Mouse (Mus musculus) embryonic facial prominence, embryonic 10.5 days (tissue): ENCODE data around the gene Ece2. TPM values are rescaled to one million over a fixed set of nuclear protein-coding genes. Genes with fewer than 3 reads are reported as not detected.

Experiments
- DNase-seq: peaks from one replicate; pipeline ENCODE4 v3.0.0-alpha.2; 2017; ENCODE audit warnings: low spot score
- H3K27ac ChIP-seq: fragments of 300-500 bp; sonication (generic); replicated peaks from 2 replicates; pipeline ENCODE4 v1.5.1; 2016; ENCODE audit warnings: mild to moderate bottlenecking
- H3K27me3 ChIP-seq: fragments of 300-500 bp; sonication (generic); replicated peaks from 2 replicates; pipeline ENCODE4 v1.6.1; 2016; ENCODE audit warnings: low read depth, mild to moderate bottlenecking; ENCODE audit not compliant: poor library complexity, severe bottlenecking
- H3K36me3 ChIP-seq: fragments of 300-500 bp; sonication (generic); replicated peaks from 2 replicates; pipeline ENCODE4 v1.6.1; 2016; ENCODE audit warnings: mild to moderate bottlenecking, moderate library complexity
- H3K4me1 ChIP-seq: fragments of 300-500 bp; sonication (generic); 2 replicates; pipeline ENCODE4 v1.6.1; 2016
- H3K4me3 ChIP-seq: fragments of 300-500 bp; sonication (generic); 2 replicates; pipeline ENCODE4 v1.5.1; 2016; ENCODE audit warnings: mild to moderate bottlenecking, moderate library complexity
- H3K9me3 ChIP-seq: fragments of 300-500 bp; sonication (generic); 2 replicates; pipeline ENCODE4 v1.6.1; 2016; ENCODE audit warnings: mild to moderate bottlenecking
- WGBS: fragments of 180-500 bp; shearing (Covaris S2); methylation state at CpG from one replicate; pipeline ENCODE4 v1.1.7; 2016; 5-methylcytosine and 5-hydroxymethylcytosine counted together
- polyA plus RNA-seq: library from polyadenylated mRNA; unstranded; fragments of >200 nt; fragmentation: Nextera tagmentation; extraction: Ambion mirVana; gene quantifications from 2 replicates; pipeline ENCODE4 v1.2.1, GENCODE M21; 2016

The Ece2 gene
- polyA plus RNA-seq, 1 experiment from 2014 or later: 4.1 TPM

DNA sequence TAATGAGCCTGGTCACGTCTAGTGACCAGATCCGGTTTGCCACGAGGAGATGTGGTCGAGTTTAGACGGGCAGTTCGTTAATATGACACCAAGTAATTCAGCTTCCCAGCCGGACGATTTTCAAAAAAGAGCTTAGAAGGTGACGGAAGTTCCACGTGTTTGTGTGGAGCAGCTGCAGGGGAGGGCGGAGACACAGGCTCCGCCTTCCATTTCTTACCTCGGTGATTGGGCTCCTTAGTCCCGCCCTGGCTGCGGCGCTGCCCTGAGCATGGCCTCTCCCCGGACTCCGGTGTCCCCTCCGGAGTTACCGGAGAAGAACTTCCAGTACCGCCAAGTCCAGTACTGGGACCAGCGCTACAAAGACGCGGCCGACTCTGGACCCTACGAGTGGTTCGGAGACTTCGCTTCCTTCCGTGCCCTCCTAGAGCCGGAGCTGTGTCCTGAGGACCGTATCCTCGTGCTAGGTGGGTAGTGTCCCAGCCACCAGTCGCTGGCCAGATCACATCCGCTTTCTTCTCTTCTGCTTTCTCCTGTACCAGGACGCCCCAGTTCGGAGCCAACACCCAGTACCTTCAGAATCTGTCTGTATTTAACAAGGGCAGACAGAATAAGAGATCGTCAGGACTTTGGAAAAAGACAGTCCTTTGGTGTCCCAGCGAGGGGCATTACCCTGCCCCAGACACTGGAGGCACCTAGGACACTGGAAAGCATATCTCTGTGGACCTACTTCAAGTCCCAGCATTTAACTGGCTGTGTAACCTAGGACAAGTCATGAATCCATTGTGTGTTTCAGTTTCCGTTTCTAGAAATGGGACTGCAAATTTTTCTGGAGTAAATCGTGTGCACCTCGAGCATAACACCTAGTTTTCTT, 18.0 kb upstream of the Ece2 start, which contains the start of the genes Eef1akmt4, Gm49333 and Alg3:
Gene Eef1akmt4, plus strand, starts transcription at position 237 of the 871 bp plus-strand sequence.
Gene Gm49333, plus strand, starts transcription at position 254 of the 871 bp plus-strand sequence.
Gene Alg3, minus strand, starts transcription at position 379 of the 871 bp plus-strand sequence.
- peak within 1 kb of the TSS; percentile 95 for H3K27ac ChIP-seq
- H3K4me1 ChIP-seq: peaks cover 28% of the 10 kb centered on the region
- no peaks in the 10 kb centered on the region for H3K27me3 ChIP-seq
- H3K4me3 ChIP-seq: peak within 1 kb of the TSS; percentile 88
- H3K9me3 ChIP-seq: no peaks in the 10 kb centered on the region
- peak; percentile 91 for DNase-seq
- peaks cover 28% of the 10 kb centered on the region for H3K36me3 ChIP-seq
- 2% methylated on average over 41 of the region's 41 CpGs for WGBS

DNA sequence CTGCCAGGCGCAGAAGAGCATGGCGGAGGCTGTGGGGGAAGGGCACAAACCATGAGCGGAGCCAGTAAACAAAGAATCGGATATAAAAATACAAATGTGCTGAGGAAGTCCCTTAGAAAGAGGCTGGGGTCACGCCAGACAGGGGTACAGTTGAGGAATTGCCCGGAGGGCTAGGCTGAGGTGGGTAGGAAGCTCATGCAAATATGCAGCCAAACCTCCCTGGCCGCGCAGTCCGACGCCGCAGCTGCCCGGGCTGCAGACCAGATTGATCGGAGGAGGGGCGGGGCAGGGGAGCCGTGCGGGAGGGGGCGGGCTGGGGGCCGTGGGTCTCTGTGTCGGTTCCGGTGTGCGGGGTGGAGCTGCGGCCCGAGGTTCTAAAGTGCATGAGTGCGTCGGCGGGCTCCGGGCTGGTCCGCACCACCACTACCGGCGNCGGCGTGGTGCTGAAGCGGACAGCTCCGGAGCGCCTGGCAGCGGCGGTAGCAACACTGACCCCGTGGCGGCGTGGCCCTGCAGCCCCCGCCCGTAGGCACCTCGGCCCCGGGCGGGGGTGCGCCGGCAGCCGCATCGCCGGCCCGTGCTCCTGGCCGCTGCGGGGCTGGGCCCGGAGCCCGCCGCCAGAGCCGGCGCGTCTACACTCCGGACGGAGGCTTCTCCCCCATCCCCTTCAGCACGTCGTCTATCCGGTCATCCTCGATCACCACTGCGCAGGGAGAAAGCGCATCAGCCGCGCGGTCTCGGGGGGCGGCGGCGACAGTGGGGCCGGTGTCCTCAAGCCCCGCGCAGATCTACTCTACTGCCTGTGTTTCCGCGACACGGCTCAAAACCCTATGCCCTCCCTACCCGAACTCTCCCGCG, 9.9 kb upstream of the Ece2 start:
- H3K27ac ChIP-seq: no peak overlapping the region; the same call in 1 of the 2 replicates
- WGBS: 2% methylated on average over 82 of the region's 83 CpGs
- H3K27me3 ChIP-seq: peaks cover 47% of the 10 kb centered on the region

DNA sequence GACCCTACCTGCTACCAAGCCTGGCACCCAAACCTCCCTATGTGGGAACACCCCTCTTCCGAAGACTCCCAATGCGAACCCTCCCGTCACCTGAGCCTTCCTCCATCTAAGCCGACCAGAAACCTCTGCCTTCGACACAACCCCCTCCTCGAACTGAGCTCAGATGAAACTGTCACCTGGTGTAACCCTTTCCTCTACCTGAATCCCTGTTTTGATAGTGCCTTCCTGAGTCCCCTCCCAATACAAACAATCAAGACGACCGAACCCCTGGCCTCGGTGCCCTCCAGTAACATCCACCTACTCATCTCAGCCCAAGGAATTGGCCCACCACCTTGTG, 9.3 kb upstream of the Ece2 start:
- peaks cover 12% of the 10 kb centered on the region for H3K36me3 ChIP-seq
- no peak for DNase-seq
- 0% methylated on average over 9 of the region's 9 CpGs for WGBS
- H3K27ac ChIP-seq: peak overlapping the region; percentile 89
- H3K4me3 ChIP-seq: peak overlapping the region; percentile 78
- peaks cover 47% of the 10 kb centered on the region for H3K27me3 ChIP-seq
- H3K4me1 ChIP-seq: peaks cover 37% of the 10 kb centered on the region
- no peaks in the 10 kb centered on the region for H3K9me3 ChIP-seq

More for the DNA sequence above, 9.9 kb upstream of the Ece2 start:
- peak; percentile 76 for DNase-seq
- peaks cover 12% of the 10 kb centered on the region for H3K36me3 ChIP-seq
- no peaks in the 10 kb centered on the region for H3K9me3 ChIP-seq
- peak overlapping the region; percentile 78 for H3K4me3 ChIP-seq
- H3K4me1 ChIP-seq: peaks cover 37% of the 10 kb centered on the region

DNA sequence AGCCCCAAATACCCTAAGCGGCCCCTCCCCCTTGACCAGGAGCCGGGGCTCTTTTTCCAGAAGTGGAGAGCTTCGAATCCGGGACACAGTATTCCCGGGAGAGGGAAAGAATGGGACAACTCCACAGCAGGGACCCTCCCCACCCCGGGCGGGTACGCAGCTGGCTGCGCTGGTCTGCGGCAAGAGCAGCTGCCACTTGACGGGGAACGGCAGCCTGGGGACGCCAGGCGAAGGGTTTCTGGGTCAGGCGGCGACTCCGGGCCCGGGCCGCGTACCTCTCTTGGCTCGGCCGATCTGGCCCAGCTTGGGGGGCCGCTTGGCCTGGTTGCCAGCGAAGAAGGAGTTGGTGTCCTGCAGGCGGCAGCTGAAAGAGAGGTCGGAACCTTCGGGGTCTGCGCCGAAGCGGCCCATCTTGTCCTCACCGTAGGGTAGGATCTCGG, 8.9 kb upstream of the Ece2 start:
- Histone ChIP-seq H3K9me3 (no peaks in the 10 kb centered on the region), H3K4me3 (peak overlapping the region; percentile 78), H3K27ac (peak overlapping the region; percentile 89), H3K4me1 (peaks cover 37% of the 10 kb centered on the region), H3K36me3 (peaks cover 12% of the 10 kb centered on the region), H3K27me3 (peaks cover 47% of the 10 kb centered on the region)
- WGBS: under 1% methylated on average over 32 of the region's 32 CpGs
- DNase-seq: peak; percentile 70

DNA sequence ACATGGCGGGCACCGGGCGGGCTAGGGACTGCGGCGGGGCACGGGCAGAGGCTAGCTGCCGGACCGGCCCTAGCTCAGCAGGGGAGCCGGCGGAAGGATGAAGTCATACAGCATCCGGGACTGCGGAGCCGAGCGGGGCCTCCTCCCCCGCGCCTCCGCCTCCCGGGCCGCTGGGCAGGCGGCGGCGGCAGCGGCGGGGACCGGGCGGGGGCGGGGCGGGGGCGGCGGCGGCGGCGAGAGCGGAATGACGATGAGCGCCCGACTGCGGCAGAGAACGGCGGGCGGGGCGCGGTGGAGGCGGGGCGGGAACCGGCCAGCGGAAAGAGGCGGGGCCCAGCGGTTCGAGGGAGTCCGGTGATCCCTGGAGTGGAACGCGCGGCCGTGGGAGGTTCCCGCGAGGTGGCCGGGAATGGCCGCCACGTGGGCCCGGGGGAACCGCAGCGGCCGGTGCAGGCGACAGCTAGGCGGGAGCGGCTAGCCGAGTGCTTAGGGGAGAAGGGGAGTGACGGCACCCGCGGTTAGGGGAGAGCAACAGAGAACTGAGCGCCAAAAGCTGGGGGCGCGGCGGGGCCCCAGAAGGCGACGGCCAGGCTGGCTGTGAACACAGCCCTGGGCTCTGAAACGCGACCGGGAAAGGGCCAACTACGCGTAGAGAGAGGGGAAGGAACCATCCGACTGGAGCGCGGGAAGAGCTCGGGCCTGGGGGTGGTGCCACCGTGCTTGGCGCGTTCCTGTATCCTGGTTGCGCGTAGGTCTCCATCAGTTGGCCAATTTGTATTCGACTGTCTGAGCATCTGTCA, 8.2 kb upstream of the Ece2 start, which contains the start of gene Camk2n2:
Gene Camk2n2, minus strand, starts transcription at position 97 of the 800 bp plus-strand sequence.
- peak; percentile 75 for DNase-seq
- WGBS: under 1% methylated on average over 86 of the region's 92 CpGs
- peaks cover 47% of the 10 kb centered on the region for H3K27me3 ChIP-seq
- H3K27ac ChIP-seq: peak within 1 kb of the TSS; percentile 89
- peaks cover 37% of the 10 kb centered on the region for H3K4me1 ChIP-seq
- no peaks in the 10 kb centered on the region for H3K9me3 ChIP-seq
- peaks cover 12% of the 10 kb centered on the region for H3K36me3 ChIP-seq
- H3K4me3 ChIP-seq: peak within 1 kb of the TSS; percentile 78

DNA sequence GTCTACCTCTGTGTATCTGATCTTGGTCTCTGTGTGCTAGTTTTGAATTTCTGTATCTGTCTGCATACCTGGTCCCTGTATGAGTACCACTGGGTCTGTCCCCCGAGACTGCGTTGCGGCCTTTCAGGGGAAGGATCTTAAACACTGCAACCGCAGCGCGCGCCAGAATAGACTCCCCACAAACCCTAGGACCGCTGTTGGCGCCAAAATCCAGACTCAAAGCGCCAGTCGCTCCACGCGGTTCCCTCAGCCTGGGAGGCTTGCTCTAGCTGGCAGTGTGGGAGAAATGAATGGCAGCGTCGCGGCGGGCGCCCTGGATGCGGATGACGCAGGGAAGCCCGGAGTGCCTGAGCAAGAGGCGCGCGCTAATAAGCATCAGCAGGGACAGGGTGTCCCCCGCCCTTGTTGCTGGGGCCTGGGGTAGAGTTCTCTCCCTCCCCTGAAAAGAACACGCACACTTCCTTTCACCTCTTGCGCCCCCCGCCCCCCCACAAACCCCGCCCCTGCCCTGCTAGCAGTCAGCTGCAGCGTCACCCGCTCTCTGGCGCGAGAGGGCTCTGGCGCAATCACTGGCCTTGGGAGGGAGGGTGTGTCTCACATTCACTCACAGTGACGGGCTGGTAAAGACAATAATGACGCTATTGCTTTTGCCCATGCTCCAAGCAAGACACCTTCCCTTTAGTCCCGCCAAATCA, 7.5 kb upstream of the Ece2 start:
- Histone ChIP-seq H3K4me3 (peak overlapping the region; percentile 78), H3K9me3 (no peaks in the 10 kb centered on the region), H3K27me3 (peaks cover 47% of the 10 kb centered on the region), H3K36me3 (peaks cover 12% of the 10 kb centered on the region), H3K4me1 (peaks cover 37% of the 10 kb centered on the region), H3K27ac (peak overlapping the region; percentile 89)
- under 1% methylated on average over 37 of the region's 37 CpGs for WGBS
- DNase-seq: peak; percentile 81

DNA sequence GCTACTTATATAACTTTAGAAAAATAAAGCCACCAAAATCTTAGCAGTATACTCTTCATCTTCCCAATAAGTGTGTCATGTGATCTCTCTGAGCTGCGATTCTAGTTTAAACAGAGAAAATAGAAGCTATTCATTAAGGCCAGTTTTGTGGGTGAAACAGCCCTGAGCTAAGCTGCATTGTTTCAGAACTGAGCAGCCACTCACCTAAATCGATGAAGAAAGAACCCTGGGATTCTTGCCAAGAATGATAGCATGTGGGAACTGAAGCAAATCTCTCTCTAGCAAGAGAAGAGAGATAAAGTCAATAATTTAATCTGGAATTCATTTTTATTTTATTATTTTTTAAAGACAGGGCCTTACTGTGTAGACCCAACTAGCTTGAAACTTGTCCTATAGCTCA, 6.4 kb upstream of the Ece2 start:
- H3K36me3 ChIP-seq: peaks cover 4% of the 10 kb centered on the region
- no peak overlapping the region for H3K4me3 ChIP-seq
- H3K4me1 ChIP-seq: peaks cover 37% of the 10 kb centered on the region
- WGBS: 64% methylated on average over 2 of the region's 2 CpGs
- no peak for DNase-seq
- no peaks in the 10 kb centered on the region for H3K9me3 ChIP-seq
- H3K27me3 ChIP-seq: peaks cover 40% of the 10 kb centered on the region
- no peak overlapping the region for H3K27ac ChIP-seq

DNA sequence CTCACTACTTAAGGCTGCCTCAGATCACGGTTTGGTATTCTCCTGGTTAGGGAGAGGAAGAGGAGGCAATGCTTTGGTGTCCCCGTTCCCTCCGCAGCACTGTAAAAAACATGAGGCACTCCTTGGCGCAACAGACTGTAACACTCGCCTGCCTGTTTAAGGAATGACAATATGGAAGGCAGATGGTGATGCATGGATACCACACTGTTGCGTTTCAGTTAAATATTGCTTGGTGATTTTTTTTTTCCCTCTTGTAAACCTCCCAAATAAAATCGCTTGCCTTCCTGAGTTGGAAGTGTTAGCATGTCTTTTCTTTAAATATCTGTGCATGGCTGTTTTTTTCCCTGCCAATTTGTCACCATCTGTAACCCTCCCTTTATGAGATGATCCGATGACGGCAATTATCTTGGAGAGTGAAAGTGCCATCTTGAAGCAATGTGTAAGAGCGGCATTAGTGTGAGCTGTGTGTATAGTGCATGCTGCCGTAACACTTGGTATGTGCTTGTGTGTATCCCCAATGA, 697 bp upstream of the Ece2 start:
- WGBS: 59% methylated on average over 11 of the region's 11 CpGs
- DNase-seq: no peak
- Histone ChIP-seq H3K4me3 (no peak overlapping the region), H3K4me1 (peaks cover 17% of the 10 kb centered on the region), H3K27ac (no peak overlapping the region), H3K9me3 (no peaks in the 10 kb centered on the region), H3K27me3 (peaks cover 35% of the 10 kb centered on the region), H3K36me3 (no peaks in the 10 kb centered on the region)

DNA sequence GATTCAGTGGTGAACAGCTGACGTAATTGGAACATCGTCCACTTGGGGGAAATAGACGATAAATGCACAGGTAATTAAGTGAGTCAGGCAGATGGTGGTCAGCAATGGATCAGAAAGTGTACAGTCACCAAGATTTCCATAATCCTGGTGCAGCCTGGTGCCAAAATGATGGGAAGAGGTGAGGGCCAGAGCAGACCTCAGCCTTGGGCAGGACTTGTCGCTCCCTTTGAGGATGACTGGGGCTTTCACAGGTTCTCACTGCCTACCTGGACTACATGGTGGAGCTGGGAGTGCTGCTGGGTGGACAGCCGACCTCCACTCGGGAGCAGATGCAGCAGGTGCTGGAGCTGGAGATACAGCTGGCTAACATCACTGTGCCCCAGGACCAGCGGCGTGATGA, 7.8 kb downstream of the Ece2 start:
- H3K36me3 ChIP-seq: no peaks in the 10 kb centered on the region
- 86% methylated on average over 8 of the region's 8 CpGs for WGBS
- no peaks in the 10 kb centered on the region for H3K9me3 ChIP-seq
- DNase-seq: no peak
- no peaks in the 10 kb centered on the region for H3K27me3 ChIP-seq
- no peaks in the 10 kb centered on the region for H3K4me1 ChIP-seq
- H3K27ac ChIP-seq: no peak overlapping the region
- H3K4me3 ChIP-seq: no peak overlapping the region

DNA sequence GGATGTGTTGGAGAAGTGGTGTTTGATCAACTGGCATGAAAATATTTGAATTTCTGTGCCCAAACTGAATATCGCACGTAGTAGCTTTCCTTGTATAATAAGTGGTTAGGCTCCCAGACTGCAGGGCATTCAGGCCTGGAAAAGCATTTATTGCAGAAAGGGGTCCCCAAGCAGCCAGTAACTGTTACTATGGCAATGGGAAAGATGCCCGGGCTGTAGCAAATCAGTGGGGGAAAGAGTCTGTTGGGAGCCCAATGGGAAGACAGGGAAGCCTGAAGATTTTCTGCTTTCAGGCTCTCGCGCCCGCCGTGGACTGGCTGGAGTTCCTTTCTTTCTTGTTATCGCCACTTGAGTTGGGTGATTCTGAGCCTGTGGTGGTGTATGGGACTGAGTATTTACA, 8.7 kb downstream of the Ece2 start:
- DNase-seq: no peak

DNA sequence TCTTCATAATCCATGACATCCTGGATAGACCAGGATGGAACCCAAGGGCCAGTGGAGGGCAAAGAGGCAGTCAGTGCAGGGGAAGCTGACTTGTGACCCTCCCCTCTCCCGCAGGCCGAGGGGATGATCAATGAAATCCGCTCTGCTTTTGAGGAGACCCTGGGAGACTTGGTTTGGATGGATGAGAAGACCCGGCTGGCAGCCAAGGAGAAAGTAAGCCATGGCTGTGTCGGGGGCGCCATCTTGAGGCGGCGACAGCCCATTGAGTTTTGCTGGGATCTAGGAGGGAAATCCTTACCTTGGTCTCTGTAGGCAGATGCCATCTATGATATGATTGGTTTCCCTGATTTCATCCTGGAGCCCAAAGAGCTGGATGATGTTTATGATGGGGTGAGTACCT, 12.5 kb downstream of the Ece2 start:
- Histone ChIP-seq H3K27ac (no peak overlapping the region), H3K36me3 (no peaks in the 10 kb centered on the region), H3K4me1 (no peaks in the 10 kb centered on the region), H3K9me3 (no peaks in the 10 kb centered on the region), H3K4me3 (no peak overlapping the region), H3K27me3 (no peaks in the 10 kb centered on the region)
- 2% methylated on average over 8 of the region's 8 CpGs for WGBS
- peak; percentile 76 for DNase-seq

More for the DNA sequence above, 8.7 kb downstream of the Ece2 start:
- Histone ChIP-seq H3K9me3 (no peaks in the 10 kb centered on the region), H3K4me1 (no peaks in the 10 kb centered on the region), H3K27me3 (no peaks in the 10 kb centered on the region), H3K36me3 (no peaks in the 10 kb centered on the region), H3K27ac (no peak overlapping the region), H3K4me3 (no peak overlapping the region)
- WGBS: 84% methylated on average over 8 of the region's 8 CpGs
